Mouse (Mus musculus): ENCODE results near the gene Tmem50a.

Tmem50a gene

DNA sequence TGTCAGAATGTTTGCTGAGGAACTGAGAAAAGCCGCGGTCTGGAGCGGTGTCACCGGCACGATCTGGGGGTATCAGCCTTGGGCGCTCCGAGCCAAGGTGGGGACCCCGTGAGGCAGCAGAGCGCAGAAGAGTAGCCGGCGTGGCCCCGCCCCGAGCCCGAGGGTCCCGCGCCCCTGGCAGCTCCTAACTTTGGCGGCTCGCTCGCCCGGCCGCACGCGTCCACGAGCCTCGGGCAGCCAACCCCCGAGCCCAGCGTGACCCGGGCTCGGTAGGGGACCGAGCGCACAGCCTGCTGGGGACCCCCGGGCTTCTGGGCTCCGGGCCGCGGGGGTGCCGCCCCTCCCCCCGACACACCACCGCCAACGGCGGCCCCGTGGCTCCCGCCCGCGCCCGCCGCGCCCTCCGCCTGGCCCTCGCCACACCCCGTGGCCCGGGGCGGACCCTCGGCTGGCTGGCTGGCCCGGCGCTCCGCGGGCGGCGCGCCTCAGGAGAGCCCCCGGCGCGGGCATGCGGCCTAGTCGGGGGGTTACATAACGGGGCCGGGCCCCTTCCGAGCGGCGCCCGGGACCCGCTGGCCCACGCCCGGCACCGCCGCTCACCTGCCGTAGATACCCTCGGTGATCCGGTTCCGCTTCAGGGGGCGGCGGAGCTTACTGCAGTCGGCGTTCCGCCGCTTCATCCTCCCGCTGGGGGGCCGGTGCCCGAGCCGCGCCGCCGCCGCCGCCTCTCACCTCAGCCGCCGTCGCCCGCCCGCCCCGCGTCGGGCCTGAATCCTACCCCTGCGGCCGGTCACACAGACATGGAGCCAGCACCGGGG, 62.2 kb downstream of the Tmem50a start:
- peak in 1 of 2 experiments; percentile 6 for DNase-seq (ENCODE audit: low read depth in 1 of 2, low spot score in 2 of 2)

DNA sequence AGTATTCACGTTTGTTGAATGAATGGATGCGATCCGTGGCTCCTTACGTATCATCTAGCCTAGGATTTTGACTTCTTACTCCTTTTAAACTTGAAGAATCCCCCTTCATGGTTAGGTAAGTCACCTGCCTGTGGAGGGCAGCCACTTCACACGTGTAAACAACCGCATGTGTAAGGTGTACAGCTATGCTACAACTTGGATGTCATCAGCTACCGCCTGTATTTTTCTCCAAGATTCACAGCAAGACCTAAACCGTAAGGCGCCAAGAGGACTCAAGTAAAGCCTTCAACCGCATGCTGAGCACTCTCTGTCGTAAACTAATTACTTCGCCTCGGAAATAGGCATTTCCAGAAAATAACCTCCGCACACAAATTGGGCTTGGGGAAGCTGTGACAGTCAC, 62.9 kb downstream of the Tmem50a start:
- no peak for DNase-seq (ENCODE audit: low read depth in 1 of 2, low spot score in 2 of 2)

DNA sequence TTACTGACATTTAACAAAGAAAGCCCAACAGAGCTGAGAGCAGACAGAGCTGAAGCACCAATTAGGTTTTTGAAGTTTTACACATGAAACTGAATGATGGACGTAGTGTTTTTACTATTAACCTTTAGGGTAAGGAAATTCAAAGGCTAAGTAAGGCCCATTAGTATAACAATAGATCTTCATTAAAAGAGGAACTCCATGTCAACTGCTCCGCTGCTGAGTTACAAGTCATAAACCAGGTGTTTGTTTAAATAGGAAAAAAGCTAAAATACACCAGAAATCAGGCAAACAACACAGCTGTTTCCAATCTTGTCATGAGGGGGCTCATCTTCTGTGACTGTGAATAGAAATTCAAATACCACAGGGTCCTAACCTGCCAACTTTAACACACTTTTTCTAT, 63.6 kb downstream of the Tmem50a start:
- no peak for DNase-seq (ENCODE audit: low read depth in 1 of 2, low spot score in 2 of 2)

DNA sequence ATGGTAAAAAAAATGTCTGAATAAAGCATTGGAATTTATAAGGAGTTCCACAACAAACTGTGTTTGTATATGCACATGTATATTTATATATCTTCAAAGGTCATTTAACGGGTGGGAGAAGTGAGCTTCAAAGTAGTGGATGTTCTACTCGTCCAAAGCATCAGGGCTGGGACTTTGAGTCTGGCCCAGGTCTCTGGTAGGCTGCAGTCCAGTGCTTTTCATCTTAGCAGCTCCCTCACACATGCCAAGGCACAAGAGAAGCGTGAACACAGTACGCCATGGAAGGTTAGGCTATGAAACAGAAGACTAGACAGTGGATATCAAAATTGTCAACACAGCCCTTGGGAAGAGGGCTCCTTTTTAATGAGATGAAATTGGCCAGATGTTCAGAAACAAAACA, 64.3 kb downstream of the Tmem50a start:
- DNase-seq (ENCODE audit: low read depth in 1 of 2, low spot score in 2 of 2): no peak

Measured in monocyte, adult 2 months (primary cell).